Mouse (Mus musculus): Measurements from ENCODE around the gene Ugt1a10. TPM values are rescaled to one million over a fixed set of nuclear protein-coding genes. Genes with fewer than 3 reads are reported as not detected.
"Not testable (repeated sequence)": the region's sequence is repeated elsewhere in the genome, so short reads cannot be mapped to it uniquely, and the experiment has no call there.

The Ugt1a10 gene
- polyA plus RNA-seq, 1 experiment = not detected

- Histone ChIP-seq H3K4me3 (replicated peaks; ENCODE audit: control insufficient read depth, low read depth, low read length) (no peak overlapping the region), H3K27ac (ENCODE audit: control insufficient read depth, insufficient read depth, low read depth, low read length, poor library complexity) (no peak overlapping the region)
- TF ChIP-seq POLR2A (IDR thresholded peaks at IDR 0.05; ENCODE audit: borderline replicate concordance, control insufficient read depth, low read depth, low read length) (no peak), CTCF (IDR thresholded peaks at IDR 0.05; ENCODE audit: control insufficient read depth, insufficient read depth, low read length) (no peak)
Observed at GRCm38 (mm10) chr1:88220336-88220735, 165.1 kb downstream of the Ugt1a10 start.

DNA sequence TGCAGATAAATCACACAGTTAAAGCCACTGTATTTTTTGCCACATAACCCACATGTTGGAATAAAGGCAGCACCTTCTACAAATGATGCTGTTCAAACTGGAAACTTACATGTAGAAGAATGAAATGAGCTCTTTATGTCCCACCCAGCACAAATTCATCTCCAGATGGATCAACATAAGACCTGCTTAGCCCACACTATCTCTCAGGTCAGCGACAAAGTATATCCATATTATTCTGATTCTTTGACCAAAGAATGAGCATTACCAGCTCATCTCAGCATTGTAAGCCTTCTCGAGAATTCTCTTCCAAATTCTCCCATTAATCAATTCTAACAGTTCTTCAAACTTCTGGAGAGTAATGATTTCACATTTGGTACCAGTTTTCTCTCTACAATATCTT is 167.0 kb downstream of the Ugt1a10 start:
- TF ChIP-seq POLR2A (IDR thresholded peaks at IDR 0.05; ENCODE audit: borderline replicate concordance, control insufficient read depth, low read depth, low read length) (no peak), CTCF (IDR thresholded peaks at IDR 0.05; ENCODE audit: control insufficient read depth, insufficient read depth, low read length) (no peak)
- no peak overlapping the region for H3K4me3 ChIP-seq (replicated peaks; ENCODE audit: control insufficient read depth, low read depth, low read length)
- H3K4me1 ChIP-seq (ENCODE audit: control insufficient read depth, insufficient read depth, low read length) = no peaks in the 10 kb centered on the region; the same call in 1 of the 2 replicates
- WGBS = 47% methylated on average over 2 of the region's 2 CpGs
- no peak overlapping the region for H3K27ac ChIP-seq (ENCODE audit: control insufficient read depth, insufficient read depth, low read depth, low read length, poor library complexity)

More at GRCm38 (mm10) chr1:88220336-88220735, 165.1 kb downstream of the Ugt1a10 start:
- no peaks in the 10 kb centered on the region for H3K4me1 ChIP-seq (ENCODE audit: control insufficient read depth, insufficient read depth, low read length)

DNA sequence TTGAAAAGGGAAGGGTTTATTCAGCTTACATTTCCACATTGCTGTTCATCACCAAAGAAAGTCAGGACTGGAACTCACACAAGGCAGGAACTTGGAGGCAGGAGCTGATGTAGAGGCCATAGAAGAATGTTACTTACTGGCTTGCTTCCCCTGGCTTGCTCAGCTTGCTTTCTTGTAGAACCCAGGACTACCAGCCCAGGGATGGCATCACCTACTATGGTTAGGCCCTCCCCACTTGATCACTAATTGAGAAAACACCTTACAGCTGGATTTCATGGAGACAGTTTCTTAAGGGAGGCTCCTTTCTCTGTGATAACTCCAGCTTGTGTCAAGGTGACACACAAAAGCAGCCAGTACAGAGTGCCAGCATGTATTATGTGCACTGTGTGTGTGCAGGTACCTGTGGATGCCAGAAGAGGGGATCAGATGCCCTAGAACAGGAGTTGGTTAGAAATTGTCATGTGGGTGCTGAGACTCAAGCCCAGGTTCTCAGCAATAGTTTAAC is 167.9 kb downstream of the Ugt1a10 start:
- not testable (repeated sequence) for H3K27ac ChIP-seq (ENCODE audit: control insufficient read depth, insufficient read depth, low read depth, low read length, poor library complexity); H3K4me1 ChIP-seq (ENCODE audit: control insufficient read depth, insufficient read depth, low read length); H3K4me3 ChIP-seq (replicated peaks; ENCODE audit: control insufficient read depth, low read depth, low read length)

DNA sequence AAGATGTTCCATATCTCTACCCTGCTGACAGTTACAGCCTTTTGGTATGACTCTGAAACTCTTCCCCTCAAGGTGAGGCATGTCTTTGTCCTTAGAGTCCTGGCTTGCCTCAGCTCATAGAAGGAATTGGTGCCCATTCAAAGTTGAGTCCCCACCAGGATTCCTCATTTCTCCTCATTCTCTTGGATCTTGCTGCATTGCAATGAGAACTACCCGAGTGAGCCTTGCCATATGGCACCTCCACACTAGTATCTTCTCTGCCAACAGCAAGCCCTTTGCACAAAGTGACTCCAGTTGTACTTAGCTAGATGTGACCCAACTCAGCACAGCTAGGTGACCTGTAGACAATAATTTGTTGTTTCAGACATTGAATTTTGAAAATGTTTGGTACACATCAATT is 168.4 kb downstream of the Ugt1a10 start:
- Histone ChIP-seq H3K4me3 (replicated peaks; ENCODE audit: control insufficient read depth, low read depth, low read length) (no peak overlapping the region), H3K4me1 (ENCODE audit: control insufficient read depth, insufficient read depth, low read length) (no peaks in the 10 kb centered on the region; the same call in 1 of the 2 replicates), H3K27ac (ENCODE audit: control insufficient read depth, insufficient read depth, low read depth, low read length, poor library complexity) (no peak overlapping the region)
- no peak for TF ChIP-seq CTCF (IDR thresholded peaks at IDR 0.05; ENCODE audit: control insufficient read depth, insufficient read depth, low read length)
- no peak for TF ChIP-seq POLR2A (IDR thresholded peaks at IDR 0.05; ENCODE audit: borderline replicate concordance, control insufficient read depth, low read depth, low read length)
- WGBS = 44% methylated on average over 1 of the region's 1 CpGs

- Histone ChIP-seq H3K27ac (ENCODE audit: control insufficient read depth, insufficient read depth, low read depth, low read length, poor library complexity) (no peak overlapping the region), H3K4me3 (replicated peaks; ENCODE audit: control insufficient read depth, low read depth, low read length) (no peak overlapping the region), H3K4me1 (ENCODE audit: control insufficient read depth, insufficient read depth, low read length) (no peaks in the 10 kb centered on the region; the same call in 1 of the 2 replicates)
- no peak for TF ChIP-seq POLR2A (IDR thresholded peaks at IDR 0.05; ENCODE audit: borderline replicate concordance, control insufficient read depth, low read depth, low read length)
- TF ChIP-seq CTCF (IDR thresholded peaks at IDR 0.05; ENCODE audit: control insufficient read depth, insufficient read depth, low read length) = no peak
- WGBS = 58% methylated on average over 2 of the region's 2 CpGs
Observed at GRCm38 (mm10) chr1:88224029-88224776, 169.0 kb downstream of the Ugt1a10 start.

DNA sequence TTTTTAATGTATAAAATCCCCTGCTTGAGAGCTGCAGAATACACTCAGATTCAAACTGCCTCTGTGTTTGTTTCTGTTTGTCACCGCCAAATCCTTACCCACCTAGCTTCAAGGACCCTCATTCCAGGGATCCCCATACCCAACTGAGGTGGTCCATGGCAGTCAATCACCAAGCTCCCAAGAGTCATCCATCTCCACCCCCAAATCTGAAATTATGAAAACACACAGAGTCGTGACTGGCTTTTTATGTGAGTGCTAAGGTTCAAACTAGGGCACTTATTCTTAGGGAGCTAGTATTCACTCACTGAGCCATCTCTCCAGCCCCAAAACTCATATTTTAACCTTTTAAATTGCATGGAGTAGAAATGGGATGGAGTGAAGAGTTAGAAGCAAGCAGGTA is 170.1 kb downstream of the Ugt1a10 start:
- not testable (repeated sequence) for H3K27ac ChIP-seq (ENCODE audit: control insufficient read depth, insufficient read depth, low read depth, low read length, poor library complexity); H3K4me1 ChIP-seq (ENCODE audit: control insufficient read depth, insufficient read depth, low read length); H3K4me3 ChIP-seq (replicated peaks; ENCODE audit: control insufficient read depth, low read depth, low read length)
- 35% methylated on average over 2 of the region's 2 CpGs for WGBS

- Histone ChIP-seq H3K4me3 (replicated peaks; ENCODE audit: control insufficient read depth, low read depth, low read length) (no peak overlapping the region), H3K4me1 (ENCODE audit: control insufficient read depth, insufficient read depth, low read length) (no peaks in the 10 kb centered on the region; the same call in 1 of the 2 replicates), H3K27ac (ENCODE audit: control insufficient read depth, insufficient read depth, low read depth, low read length, poor library complexity) (no peak overlapping the region)
- TF ChIP-seq CTCF (IDR thresholded peaks at IDR 0.05; ENCODE audit: control insufficient read depth, insufficient read depth, low read length) (no peak), POLR2A (IDR thresholded peaks at IDR 0.05; ENCODE audit: borderline replicate concordance, control insufficient read depth, low read depth, low read length) (no peak)
Observed at GRCm38 (mm10) chr1:88225741-88226140, 170.6 kb downstream of the Ugt1a10 start.

GRCm38 (mm10) chr1:88226670-88227379 is 171.6 kb downstream of the Ugt1a10 start, which contains the start of gene Mroh2a:
TSS of gene Mroh2a (plus strand) at chr1:88226986.
- TF ChIP-seq CTCF (IDR thresholded peaks at IDR 0.05; ENCODE audit: control insufficient read depth, insufficient read depth, low read length) = no peak
- no peak for TF ChIP-seq POLR2A (IDR thresholded peaks at IDR 0.05; ENCODE audit: borderline replicate concordance, control insufficient read depth, low read depth, low read length)
- Histone ChIP-seq H3K27ac (ENCODE audit: control insufficient read depth, insufficient read depth, low read depth, low read length, poor library complexity) (no peak within 1 kb of the TSS), H3K4me1 (ENCODE audit: control insufficient read depth, insufficient read depth, low read length) (no peaks in the 10 kb centered on the region; the same call in 1 of the 2 replicates), H3K4me3 (replicated peaks; ENCODE audit: control insufficient read depth, low read depth, low read length) (no peak within 1 kb of the TSS)
- WGBS = 44% methylated on average over 5 of the region's 5 CpGs

All from bone marrow, adult 2 months (tissue).